Mouse (Mus musculus) bone marrow macrophage, adult 2 months (primary cell): Measurements from ENCODE around the gene Rad54l. TPM values are rescaled to one million over a fixed set of nuclear protein-coding genes. Genes with fewer than 3 reads are reported as not detected.
A peak's percentile ranks its signal among the peaks of the same experiment; 100 is the strongest.

Experiments
- H3K27ac ChIP-seq: 2 replicates; pipeline ENCODE4 v1.5.1; 2012; ENCODE audit warnings: low read depth, low read length; ENCODE audit not compliant: insufficient read depth
- H3K4me1 ChIP-seq: 2 replicates; pipeline ENCODE4 v1.6.1; 2012; ENCODE audit warnings: low read length; ENCODE audit not compliant: control insufficient read depth, insufficient read depth
- H3K4me3 ChIP-seq: 2 replicates; pipeline ENCODE4 v1.5.1; 2012; ENCODE audit warnings: mild to moderate bottlenecking, low read length, moderate library complexity; ENCODE audit not compliant: insufficient read depth
- CTCF ChIP-seq: IDR thresholded peaks from 2 replicates; pipeline ENCODE4 v1.5.1; 2012; ENCODE audit warnings: low read depth, mild to moderate bottlenecking, low read length, moderate library complexity
- POLR2A ChIP-seq: IDR thresholded peaks from 2 replicates; pipeline ENCODE4 v1.6.1; 2012; ENCODE audit warnings: mild to moderate bottlenecking, low read depth, low read length, borderline replicate concordance
- polyA plus RNA-seq: library from polyadenylated mRNA; stranded (reverse); fragments of >200 nt; gene quantifications from 2 replicates; pipeline ENCODE4 v1.2.4, GENCODE M21; 2012; ENCODE audit not compliant: missing spikeins, insufficient read depth, insufficient read length

Rad54l gene
- polyA plus RNA-seq, 1 experiment = 10.0 TPM

DNA sequence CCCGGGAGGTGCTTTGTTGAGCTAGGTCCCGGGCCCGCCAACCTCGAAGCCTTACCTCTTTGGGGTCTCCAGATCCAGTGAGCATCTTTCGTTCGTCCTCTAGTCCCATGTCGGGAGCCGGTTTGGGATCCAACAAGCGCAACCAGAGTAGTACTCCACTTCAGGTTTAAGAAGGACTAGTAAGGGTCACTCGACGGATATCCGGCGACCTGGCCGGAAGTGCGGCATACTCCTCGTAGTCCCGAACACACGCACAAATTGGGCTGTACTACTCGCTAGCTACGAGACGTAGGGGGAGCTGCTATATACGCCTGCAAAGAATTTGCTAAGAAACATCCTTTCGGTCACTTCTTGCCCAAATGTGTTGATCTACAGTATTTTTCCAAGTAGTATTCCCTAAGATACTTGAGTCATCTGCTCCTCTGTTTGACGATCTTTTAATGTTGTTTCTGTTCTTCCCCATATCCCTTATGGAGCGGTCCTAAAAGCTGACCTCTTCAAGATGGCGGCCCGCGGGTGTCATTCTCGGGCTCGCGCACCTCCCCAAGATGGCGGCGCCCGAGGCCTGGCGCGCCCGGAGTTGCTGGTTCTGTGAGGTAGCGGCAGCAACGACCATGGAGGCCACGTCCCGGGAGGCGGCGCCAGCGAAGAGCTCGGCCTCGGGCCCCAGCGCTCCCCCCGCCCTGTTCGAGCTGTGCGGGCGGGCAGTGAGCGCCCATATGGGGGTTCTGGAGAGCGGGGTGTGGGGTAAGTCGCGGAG lies 48.4 kb downstream of the Rad54l start, which contains the start of the genes Uqcrh and Lrrc41:
Gene Uqcrh (minus strand): TSS at position 211 of the 760 bp plus-strand sequence.
Gene Lrrc41 (plus strand): TSS at position 409 of the 760 bp plus-strand sequence.
- no peak for TF ChIP-seq CTCF
- TF ChIP-seq POLR2A = peak; percentile 62; the same call in 1 of the 2 replicates
- Histone ChIP-seq H3K4me3 (peak within 1 kb of the TSS; percentile 91), H3K4me1 (peaks cover 27% of the 10 kb centered on the region), H3K27ac (peak within 1 kb of the TSS; percentile 71)

DNA sequence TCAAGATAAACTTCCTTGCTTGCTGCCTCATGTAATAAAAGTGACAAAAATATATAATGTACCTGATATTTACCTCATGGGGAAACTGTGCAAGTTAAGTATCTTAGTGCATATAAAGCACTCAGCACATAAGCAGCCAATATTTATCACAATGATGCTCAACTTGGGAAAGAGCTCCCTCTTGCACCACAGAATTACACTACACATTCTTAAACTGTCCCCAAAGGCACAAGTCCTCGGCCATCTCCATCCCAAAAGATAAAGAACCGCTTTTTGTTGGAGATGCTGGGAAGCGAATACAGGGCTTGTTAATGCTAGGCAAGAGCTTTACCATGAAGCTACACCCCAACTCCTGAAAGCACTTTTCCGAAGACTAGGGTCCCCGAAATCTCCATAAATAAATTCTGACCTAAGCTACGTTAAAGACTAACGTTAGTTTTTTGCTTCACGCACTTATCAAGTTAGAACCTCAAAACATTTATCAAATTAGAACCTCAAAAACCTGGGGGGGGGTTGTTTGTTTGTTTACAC lies 49.3 kb downstream of the Rad54l start:
- peak overlapping the region; percentile 91 for H3K4me3 ChIP-seq
- H3K27ac ChIP-seq = peak overlapping the region; percentile 71; the same call in 1 of the 2 replicates
- no peak for TF ChIP-seq POLR2A
- no peak for TF ChIP-seq CTCF
- H3K4me1 ChIP-seq = peaks cover 27% of the 10 kb centered on the region

GRCm38 (mm10) chr4:116073146-116073545 lies 50.3 kb downstream of the Rad54l start:
- Histone ChIP-seq H3K27ac (no peak overlapping the region), H3K4me3 (no peak overlapping the region)
- no peak for TF ChIP-seq CTCF
- no peak for TF ChIP-seq POLR2A

GRCm38 (mm10) chr4:116070116-116070515 lies 53.4 kb downstream of the Rad54l start:
- H3K4me1 ChIP-seq = peaks cover 19% of the 10 kb centered on the region
- H3K4me3 ChIP-seq = no peak overlapping the region
- H3K27ac ChIP-seq = no peak overlapping the region
- TF ChIP-seq CTCF (no peak), POLR2A (no peak)

More at GRCm38 (mm10) chr4:116073146-116073545, 50.3 kb downstream of the Rad54l start:
- peaks cover 24% of the 10 kb centered on the region for H3K4me1 ChIP-seq

DNA sequence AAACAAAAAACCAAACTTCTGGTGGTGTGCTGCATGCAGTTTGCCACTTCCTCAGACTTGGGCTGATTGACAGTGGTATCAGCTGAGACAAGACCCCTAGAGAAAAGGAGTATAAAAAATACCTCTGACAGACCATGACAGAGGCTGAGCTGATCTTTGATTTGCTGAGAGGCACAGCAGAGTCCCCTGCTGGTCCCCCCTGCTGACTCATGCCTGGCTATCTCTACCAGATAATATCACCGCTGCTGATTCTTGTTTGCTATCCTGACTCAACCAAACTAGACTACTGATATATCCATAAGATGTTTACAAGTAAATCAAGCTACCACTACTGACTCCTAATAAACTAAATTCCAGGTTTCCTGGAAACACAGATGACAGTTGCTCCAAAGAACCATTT lies 59.6 kb downstream of the Rad54l start:
- no peaks in the 10 kb centered on the region for H3K4me1 ChIP-seq
- no peak overlapping the region for H3K27ac ChIP-seq
- H3K4me3 ChIP-seq = no peak overlapping the region
- TF ChIP-seq CTCF (no peak), POLR2A (no peak)

DNA sequence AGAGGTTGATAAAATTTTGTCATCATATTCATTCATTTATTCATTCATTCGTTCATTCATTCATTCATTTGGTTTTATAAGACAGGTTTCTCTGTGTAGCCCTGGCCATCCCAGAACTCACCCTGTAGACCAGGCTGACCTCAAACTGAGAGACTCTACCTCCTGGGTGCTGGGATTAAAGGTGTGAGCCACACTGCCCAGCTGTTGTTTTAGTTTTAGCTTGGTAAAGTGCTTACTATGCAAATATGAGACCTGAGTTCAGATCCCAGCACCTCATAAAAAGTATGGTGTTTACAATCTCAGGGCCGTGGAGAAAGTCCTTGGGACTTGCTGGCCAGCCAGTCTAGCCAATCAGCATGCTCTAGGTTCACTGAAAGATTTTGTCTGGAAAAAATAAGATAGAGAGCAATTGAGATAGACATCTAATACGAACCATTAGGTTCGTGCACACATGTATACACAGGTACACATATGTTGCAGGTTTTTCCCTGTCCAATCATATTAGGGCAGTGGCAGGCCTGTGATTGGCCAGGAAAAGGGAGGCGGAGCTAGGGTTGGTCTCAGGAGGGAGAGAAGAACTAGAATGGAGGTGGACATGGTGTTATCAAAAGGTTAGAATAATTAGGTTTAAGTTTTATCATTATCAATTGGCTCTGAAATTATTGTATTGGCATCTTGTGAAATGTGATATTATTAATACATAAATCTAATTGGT lies 64.3 kb downstream of the Rad54l start:
- TF ChIP-seq CTCF (no peak), POLR2A (no peak)
- no peak overlapping the region for H3K27ac ChIP-seq
- peaks cover 4% of the 10 kb centered on the region for H3K4me1 ChIP-seq
- H3K4me3 ChIP-seq = no peak overlapping the region

GRCm38 (mm10) chr4:116057559-116057958 lies 65.9 kb downstream of the Rad54l start:
- peaks cover 4% of the 10 kb centered on the region for H3K4me1 ChIP-seq
- no peak for TF ChIP-seq CTCF
- no peak for TF ChIP-seq POLR2A
- no peak overlapping the region for H3K4me3 ChIP-seq
- H3K27ac ChIP-seq = no peak overlapping the region

DNA sequence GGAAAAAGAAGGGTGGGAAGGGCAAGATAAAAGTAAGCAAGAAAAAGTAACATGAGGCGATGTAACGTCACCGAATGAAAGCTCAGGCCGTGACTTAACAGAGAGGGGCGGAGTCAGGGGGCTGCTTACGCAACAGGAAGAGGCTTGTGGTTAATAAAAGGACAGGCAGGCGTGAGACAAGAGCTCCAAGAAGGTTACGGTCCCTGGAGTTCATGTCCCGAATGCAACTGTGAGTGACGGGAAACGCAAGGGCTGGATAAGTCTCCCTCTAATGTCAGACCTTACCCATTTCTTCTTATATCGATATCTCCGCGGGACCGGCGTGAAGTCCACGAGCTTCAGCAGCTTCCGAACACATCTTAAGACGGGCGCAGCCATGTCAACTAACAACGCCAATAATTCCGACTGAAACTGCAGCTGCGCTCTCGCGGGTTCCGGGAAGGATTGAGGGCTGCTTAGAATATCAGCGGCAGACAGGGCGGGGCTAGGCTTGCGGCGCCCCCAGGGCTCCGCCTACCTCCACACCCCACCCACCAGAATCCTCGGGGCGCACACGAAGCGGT lies 70.0 kb downstream of the Rad54l start, which contains the start of gene Nsun4:
Gene Nsun4 (minus strand): TSS at position 478 of the 563 bp plus-strand sequence.
- TF ChIP-seq POLR2A (0 out of 2 replicates have a peak, but pooled peaks have one; percentile 51), CTCF (no peak)

DNA sequence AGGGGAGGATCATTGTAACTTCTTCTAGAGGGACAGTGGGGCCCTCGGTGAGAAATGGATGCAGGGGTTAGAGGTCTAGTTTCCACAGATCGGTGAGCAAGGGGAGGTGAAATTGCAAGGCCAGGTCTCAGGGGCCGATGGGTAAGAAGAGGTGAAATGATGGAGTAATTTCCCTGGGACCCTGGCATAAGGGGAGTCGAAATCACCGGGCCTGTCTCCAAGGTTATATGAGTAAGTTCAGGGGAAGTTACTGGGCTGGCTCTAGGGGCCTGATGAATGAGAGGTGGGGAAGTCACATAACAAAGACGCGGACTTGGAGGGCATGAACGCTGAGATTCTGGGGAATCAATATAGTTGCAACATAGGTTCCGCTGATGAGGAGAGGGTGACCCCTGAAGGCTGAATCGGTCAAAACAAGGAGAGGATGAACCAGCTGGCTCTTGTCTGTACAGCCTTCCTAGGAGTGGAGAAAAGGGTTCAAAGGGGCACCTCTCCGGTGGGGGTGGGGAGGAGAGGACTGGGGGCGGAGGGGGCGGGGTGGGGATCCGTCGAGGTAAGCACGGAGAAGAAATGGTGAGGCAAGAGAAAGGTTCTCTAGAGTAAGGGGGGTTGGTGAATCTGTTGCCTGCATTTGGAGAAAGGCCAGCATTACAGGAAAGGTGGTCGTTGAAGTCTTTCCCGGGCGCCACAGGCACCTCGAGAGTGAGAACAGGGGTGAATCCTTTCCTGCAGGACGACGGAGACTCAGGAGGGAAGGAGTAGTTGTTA lies 70.8 kb downstream of the Rad54l start:
- Histone ChIP-seq H3K4me1 (peaks cover 5% of the 10 kb centered on the region), H3K4me3 (peak overlapping the region; percentile 65), H3K27ac (peak overlapping the region; percentile 77)
- TF ChIP-seq CTCF = no peak
- TF ChIP-seq POLR2A = no peak

More for the DNA sequence above, 70.0 kb downstream of the Rad54l start, which contains the start of gene Nsun4:
- Histone ChIP-seq H3K27ac (peak within 1 kb of the TSS; percentile 77), H3K4me1 (peaks cover 4% of the 10 kb centered on the region), H3K4me3 (peak within 1 kb of the TSS; percentile 65)
